Mouse (Mus musculus) adrenal gland, adult 18-20 months (tissue): ENCODE results near the gene Ugt1a7c. TPM values are rescaled to one million over a fixed set of nuclear protein-coding genes. Genes with fewer than 3 reads are reported as not detected.
"Not testable (repeated sequence)": the region's sequence is repeated elsewhere in the genome, so short reads cannot be mapped to it uniquely, and the experiment has no call there.

ENCODE experiments used
- DNase-seq, 2 experiments: peaks; one replicate each; pipeline ENCODE4 v3.0.0; 2021 to 2022; ENCODE audit warnings: low spot score in 2 of 2
- total RNA-seq, 2 experiments: library from RNA; stranded (reverse); gene quantifications; 1 replicate in 1 of 2; 2 replicates in 1 of 2; pipeline ENCODE4 v1.2.3; 2021

Gene Ugt1a7c
- total RNA-seq, 2 experiments from 2014 or later: 1.8 to 3.6 TPM

DNA sequence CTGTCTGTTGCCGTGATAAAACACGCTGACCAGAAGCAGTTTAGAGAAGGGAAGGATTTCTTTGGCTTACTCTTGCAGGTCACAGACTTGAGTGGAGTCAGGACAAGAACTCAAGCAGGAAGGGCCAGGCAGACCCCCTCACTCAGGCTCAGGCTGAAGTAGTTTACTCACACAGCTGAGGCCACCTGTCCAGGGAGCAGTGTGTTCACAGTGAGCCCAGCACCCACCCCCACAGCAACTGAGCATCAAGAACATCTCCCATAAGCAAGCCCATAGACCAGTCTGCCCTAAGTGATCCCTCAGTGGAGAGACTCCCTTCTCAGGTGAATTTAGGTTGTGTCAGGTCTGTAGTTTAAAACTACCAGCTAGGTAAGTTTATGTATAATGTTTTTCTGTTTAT, 14.7 kb downstream of the Ugt1a7c start:
- not testable (repeated sequence) for DNase-seq

DNA sequence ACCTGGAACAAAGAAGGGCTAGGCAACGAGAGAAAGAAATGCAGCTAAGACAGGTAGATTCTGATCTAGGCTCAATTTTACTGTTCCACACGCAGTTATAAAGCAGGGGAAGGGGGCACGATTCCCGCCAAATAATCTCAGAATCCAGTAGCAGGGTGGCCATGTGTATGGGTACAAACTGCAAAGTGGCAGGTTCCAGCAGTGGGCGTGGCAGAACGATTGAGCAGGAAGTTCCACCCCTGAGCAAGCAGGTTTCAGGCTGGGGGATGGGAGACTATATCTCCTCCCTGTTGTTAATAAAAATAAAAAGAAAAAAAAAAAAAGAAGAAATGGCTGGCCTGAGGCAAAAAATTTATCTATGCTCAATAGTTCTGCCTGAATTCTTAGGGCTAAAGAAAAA, 17.9 kb downstream of the Ugt1a7c start:
- DNase-seq: not testable (repeated sequence)

DNA sequence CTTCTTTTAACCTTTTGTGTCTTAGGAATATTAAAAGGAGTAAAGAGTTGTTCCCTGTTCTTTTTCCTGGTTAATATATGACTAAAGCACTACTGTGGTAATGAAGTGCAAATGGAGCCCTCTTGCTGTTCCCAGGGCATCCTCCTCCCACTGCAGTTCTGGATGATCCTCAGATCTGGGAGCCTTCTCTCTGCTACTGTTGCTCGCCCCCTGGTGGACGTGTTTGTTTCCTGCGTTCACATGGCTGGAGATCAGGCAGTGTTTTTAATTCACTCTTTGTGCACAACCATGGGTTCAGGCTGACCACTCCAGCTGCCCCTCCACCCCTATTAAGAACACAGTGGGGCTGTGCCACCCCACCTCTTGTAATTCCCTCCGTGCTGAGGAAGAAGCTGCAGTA, 25.7 kb downstream of the Ugt1a7c start:
- DNase-seq: not testable (repeated sequence)

DNA sequence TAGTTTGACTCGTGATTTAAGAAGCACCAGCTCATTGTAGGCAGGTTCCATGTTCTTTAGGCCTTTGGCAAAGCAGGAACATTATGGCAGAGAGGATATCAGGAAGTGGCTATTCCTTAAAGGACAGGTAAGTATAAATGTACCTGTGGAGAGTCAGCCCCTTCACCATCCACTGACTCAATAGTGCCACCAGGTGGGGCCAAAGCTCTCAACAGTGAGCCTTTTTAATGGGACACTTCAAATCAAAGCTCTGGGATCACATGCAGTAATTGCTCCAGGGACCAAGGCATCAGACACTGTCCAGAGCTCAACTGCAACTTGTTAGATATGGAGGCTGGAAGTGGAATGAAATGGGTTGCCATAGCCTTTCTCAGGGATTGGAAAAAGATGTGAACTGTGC, 26.7 kb downstream of the Ugt1a7c start:
- DNase-seq: not testable (repeated sequence)

DNA sequence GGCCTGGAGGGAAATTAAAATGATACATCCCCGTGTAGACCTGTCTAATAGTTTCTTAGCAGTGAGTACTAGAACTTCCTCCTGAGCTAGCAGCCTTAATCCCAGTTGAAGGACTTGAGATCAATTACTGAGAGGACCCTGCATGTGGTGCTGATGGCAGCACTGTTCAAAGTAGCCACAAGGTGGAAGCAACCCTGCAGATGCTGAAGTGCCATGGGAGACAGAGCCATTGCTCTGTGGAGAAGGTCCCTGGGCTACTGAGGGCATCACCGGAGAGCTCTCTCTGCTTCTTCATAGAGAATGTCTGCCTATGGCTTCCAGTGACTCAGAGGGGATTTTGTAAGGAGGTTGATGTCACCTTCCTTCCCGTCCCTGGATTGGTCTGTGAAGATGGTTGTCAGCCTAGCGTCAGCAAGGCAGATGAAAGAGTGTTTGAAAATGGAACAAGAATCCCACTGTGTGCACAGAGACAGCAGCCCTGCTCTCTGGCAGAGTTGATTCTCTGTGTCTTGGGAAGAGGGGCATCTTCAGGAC, 31.0 kb downstream of the Ugt1a7c start:
- DNase-seq: not testable (repeated sequence)

DNA sequence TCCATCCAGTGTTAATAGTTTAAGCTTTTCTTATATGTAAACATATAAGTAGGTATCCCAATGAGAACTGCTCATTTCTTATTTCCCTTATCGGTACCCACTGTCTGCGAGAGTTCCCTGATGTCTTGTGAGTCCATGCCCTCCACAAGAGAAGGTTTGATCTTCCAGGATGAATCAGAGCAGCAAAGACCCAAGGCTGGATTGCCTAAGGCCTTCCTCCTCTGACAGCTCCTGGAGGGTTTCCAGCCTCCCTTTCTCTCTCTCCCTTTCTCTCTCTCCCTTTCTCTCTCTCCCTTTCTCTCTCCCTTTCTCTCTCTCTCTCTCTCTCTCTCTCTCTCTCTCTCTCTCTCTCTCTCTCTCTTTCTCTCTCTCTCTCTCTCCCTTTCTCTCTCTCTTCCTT, 34.2 kb downstream of the Ugt1a7c start:
- DNase-seq: not testable (repeated sequence)

DNA sequence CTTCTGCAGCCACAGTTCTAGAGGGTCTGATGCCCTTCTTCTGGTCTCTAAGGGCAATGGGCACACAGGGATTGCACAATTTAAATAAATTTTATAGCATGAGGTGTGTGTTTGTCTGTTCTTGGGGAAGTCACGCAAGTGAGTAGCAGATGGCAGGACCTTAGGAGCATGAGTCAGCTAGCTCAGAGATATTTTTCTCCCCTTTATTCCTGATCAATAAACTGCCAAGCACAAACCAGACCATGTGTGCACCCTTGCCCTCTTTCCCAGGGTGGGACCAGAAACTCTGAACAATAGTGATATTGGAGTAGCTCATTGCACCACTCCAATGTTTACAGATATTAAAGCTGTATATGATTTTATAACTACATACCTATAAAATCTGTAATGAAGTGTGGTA, 35.4 kb downstream of the Ugt1a7c start:
- DNase-seq: not testable (repeated sequence)

DNA sequence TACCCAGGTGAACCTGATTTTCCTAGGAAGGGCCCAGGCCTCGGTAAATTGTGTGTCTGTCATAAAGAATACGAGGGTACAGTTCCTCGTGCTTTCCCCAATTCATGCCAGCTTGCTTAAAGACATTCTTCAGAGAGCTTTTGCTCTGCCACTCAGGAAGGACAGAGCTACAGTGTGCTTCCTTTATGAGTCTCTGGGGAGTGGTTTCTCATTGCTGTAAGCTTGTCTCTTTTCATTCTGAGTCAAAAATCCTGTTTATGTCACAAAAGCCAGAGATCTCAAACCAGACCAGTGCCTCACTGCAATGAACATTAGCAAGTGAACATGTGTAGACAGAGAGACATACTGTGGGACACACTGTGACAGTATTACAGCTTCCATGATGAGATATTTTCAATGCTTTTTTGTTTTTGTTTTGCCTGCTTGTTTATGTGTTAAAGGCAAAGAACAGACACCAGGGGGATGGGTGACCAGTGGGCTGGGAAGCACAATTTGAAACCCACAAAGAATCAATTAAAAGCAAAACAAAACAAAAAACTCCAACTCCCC, 39.1 kb downstream of the Ugt1a7c start:
- no peak for DNase-seq

DNA sequence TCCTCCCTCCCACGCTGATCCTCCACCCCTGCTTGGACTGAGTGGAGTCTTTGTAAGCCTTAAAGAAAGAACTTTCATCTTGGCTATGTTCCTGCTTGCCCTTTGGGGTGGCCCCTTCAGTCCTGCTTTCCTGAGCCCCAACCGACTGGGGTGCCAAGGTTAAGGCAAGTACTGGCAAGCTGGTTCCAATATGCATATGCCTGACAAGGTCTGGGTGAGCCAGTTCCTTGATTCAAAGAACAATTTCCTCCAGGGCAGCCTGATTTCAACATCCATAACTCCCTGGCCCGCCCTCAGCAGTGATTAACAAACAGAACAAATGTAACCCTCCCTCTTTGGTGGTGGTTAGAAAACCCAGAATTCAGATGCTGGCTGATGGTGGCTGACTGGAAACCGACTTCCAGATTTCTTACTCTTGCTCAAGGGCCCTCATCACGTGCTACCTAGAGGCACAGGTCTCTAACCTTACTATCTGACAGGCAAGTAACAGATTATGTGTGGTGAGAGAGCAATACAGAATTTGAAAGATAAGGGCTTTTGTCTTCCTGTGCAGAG, 39.7 kb downstream of the Ugt1a7c start, which contains the start of gene Ugt1a6a:
Ugt1a6a (plus strand) TSS at position 353 of the 555 bp plus-strand sequence.
- peak in 1 of 2 experiments; percentile 21 for DNase-seq

DNA sequence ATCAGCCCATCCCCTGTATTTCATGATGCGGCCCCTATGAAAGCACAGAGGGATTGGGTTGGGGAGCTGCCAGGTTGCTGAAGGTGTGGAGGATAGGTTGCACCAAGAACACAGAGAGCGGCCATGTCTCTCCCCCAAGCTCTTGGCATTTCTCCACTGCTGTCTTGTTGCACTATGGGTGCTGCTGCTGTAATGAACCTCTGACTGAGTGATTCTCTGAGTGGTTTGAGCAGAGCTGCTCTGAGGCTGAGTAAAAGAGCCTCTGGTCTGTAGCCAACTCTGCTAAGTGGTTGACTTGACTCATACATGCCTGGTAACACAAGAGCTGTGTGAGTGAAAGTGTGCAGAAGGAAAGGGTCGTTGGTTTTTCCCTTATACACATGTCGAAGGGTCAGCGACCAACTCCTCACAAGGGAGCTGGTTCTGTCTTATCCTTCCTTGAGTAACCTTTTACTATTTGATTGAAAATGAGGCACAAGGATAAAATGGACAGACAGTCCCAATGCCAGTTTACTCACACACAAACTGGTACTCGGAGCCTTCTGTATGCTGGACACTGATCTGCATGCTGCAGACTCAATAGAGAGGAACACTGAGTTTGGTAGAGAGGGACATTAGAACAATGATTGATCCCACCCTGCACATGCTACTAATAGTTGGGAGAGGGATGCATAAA, 40.5 kb downstream of the Ugt1a7c start:
- DNase-seq: not testable (repeated sequence)

DNA sequence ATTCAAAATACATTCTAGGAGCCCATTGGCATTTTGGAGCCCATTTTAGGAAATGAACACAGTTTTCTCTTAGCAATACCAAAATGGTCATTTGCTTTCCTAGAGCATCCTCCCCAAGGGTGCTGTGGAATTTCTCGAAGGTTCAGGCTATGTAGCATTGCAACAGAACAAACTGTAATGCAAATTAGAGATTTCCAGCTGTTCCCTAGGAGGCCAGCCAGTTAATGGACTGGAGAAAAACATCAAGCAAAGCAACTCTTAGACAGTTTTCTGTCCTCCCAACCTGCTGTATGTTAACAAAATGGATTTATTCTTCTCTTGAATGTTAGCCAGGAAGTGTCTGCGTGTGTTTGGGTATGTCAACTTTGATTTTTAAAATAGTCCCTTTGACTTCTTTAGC, 41.8 kb downstream of the Ugt1a7c start:
- no peak for DNase-seq

DNA sequence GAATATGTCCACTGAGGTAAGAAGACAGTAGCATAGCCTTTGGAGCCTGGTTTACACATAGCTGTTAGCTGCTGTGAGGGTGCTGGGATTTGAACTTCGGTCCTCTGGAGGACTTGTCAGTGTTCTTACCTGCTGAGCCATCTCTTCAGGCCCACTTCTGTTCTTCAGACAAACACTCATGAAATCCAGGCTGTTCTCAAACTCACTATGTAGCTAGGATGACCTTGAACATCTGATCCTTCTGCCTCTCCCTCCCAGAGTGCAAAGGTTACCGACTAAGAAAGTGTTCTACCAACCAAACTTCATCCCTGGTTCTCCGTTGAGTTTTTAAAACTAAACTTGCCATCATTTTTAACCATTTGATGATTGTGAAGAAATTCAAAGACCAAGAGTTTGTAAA, 42.4 kb downstream of the Ugt1a7c start:
- no peak for DNase-seq

DNA sequence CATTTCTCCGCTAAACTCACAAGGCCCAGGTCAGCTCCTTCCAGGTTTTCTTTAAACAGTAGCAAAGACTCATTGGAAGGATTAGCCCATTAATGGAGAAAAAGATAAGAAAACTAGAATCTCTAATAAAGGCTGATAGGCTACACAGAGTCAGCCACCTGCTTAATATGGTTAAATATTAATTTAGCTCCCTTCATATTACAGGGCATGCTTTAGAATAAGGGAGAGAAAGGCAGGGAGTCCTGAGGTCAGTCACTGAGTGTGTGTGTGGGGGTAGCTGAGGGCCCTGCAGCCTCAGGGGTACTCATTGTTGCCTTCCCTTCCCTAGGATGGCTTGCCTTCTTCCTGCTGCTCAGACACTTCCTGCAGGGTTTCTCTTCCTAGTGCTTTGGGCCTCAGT, 43.3 kb downstream of the Ugt1a7c start:
- DNase-seq: no peak

DNA sequence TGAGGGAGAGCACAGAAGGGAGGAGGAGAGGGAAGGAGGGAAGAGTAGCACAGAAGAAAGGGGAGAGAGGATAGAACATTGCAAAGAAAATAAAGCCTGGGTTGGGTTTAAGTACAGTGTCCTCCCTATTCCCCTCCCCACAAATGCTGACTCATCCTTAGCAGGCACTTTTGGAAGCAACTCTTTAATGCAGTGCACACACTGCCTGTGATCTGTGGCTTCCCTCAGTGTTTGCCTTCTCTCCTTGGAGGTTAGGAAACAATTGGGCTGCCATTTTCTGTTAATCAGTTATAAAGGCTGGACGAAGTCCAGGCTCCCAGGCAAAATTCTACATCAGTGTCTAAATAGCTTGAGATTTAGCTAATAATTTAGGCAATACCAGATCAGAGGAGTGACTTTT, 45.6 kb downstream of the Ugt1a7c start:
- not testable (repeated sequence) for DNase-seq

DNA sequence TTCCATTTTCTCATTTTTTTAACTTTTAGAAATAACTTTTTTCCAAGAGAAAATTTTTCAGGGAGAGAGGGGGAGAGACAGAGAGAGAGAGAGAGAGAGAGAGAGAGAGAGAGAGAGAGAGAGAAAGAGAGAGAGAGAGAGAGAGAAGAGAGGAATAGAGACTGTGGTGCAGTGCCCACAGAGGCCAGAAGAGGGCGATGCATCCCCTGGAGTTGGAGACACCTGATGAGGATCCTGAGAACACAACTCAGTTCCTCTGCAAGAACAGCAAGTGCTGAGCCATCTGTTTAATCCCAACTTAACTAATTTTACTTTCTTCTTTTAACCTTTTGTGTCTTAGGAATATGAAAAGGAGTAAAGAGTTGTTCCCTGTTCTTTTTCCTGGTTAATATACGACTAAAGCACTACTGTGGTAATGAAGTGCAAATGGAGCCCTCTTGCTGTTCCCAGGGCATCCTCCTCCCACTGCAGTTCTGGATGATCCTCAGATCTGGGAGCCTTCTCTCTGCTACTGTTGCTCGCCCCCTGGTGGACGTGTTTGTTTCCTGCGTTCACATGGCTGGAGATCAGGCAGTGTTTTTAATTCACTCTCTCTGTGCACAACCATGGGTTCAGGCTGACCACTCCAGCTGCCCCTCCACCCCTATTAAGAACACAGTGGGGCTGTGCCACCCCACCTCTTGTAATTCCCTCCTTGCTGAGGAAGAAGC, 49.3 kb downstream of the Ugt1a7c start:
- peak; percentile 29 to 45 for DNase-seq

DNA sequence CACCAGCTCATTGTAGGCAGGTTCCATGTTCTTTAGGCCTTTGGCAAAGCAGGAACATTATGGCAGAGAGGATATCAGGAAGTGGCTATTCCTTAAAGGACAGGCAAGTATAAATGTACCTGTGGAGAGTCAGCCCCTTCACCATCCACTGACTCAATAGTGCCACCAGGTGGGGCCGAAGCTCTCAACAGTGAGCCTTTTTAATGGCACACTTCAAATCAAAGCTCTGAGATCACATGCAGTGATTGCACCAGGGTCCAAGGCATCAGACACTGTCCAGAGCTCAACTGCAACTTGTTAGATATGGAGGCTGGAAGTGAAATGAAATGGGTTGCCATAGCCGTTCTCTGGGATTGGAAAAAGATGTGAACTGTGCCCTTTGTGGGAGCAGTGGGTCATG, 50.4 kb downstream of the Ugt1a7c start:
- DNase-seq: not testable (repeated sequence)

DNA sequence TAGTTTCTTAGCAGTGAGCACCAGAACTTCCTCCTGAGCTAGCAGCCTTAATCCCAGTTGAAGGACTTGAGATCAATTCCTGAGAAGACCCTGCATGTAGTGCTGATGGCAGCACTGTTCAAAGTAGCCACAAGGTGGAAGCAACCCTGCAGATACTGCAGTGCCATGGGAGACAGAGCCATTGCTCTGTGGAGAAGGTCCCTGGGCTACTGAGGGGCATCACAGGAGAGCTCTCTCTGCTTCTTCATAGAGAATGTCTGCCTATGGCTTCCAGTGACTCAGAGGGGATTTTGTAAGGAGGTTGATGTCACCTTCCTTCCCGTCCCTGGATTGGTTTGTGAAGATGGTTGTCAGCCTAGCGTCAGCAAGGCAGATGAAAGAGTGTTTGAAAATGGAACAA, 55.3 kb downstream of the Ugt1a7c start:
- DNase-seq: not testable (repeated sequence)

DNA sequence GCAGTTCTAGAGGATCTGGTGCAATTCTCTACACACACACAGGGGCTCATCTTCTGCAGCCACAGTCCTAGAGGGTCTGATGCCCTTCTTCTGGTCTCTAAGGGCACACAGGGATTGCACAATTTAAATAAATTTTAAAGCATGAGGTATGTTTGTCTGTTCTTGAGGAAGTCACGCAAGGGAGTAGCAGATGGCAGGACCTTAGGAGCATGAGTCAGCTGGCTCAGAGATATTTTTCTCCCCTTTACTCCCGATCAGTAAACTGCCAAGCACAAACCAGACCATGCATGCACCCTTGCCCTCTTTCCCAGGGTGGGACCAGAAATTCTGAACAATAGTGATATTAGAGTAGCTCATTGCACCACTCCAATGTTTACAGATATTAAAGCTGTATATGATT, 63.6 kb downstream of the Ugt1a7c start:
- DNase-seq: no peak

DNA sequence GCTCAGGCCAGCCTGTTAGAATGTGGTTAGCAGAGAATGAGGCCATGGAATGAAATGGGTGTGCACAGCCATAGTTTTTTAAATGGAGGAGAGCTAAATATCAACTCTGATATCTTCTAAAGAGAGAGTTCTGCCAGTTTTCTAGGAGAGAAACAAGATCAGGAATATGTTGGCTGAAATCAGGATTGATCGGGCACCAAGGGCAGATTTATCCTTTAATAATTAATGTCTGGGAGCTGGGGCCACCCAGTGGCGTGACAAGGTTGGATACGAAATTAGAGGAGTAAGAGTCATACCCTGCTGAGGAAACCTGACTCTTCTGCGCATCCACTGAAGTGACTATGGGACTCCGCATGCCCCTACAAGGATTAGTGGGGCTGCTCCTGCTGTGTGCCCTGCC, 70.8 kb downstream of the Ugt1a7c start, which contains the start of gene Ugt1a5:
Ugt1a5 (plus strand) TSS at position 302 of the 400 bp plus-strand sequence.
- no peak for DNase-seq

DNA sequence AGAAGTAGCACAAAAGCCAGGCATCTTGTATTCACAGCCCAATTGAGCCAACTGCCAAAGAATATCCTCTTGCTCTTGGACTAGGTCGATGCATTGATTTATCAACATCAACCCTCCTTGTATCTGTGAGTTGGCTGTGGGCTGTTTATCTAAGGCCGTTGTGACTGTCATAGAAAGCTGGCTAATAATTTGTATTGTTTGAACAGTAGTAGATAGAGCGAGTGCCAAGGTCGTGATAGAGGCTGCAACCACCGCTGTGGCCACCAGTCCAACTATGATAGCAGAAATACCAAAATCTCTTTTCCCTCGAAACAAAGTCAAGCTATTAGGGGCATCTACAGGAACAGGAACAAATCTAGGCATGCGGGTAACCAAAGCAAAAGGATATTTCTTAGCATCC, 77.3 kb downstream of the Ugt1a7c start:
- DNase-seq: not testable (repeated sequence)

DNA sequence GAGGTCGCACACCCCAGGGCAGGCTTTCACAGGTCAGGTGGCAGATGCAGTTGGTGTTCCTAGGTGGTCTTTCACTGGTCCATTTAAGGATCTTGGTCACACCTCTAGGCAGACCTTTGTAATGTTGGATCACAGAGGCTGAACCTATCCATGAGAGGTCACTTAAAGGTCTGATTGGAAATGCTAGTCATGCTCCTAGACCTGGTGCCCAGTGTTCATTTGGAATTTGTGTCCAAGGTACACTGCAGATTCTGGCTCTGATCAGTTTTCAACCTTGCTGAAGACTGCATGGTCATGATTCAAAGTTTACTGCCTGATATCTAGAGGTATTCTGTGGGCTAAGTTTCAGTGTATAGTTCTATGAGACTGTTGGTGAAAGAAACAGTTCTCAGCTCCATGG, 84.8 kb downstream of the Ugt1a7c start:
- no peak for DNase-seq
